Mouse (Mus musculus): ENCODE data around the gene Gli1. TPM values are rescaled to one million over a fixed set of nuclear protein-coding genes. Genes with fewer than 3 reads are reported as not detected.

Gli1 gene
- total and polyA plus RNA-seq, 2 experiments from 2014 or later, result 1.0 to 6.9 TPM

DNA sequence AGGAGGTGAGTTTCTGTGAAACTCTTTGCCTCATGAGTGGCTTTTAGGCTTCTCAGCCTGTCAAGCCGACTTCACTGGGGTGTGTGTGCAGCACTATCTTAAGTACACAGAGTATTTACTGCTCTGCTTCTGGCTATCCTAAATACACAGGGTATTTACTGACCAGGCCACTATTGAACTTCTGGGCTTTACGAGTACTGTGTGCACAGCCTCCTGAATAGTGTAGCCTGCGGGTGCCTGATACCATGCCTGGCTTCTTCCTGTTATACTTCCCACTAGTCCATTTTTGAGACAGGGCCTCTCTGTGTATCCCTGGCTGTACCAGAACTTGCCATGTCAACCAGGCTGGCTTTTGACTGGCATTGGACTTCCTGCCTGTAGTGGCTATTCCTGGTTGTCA is 35.9 kb upstream of the Gli1 start:
- no peaks in the 10 kb centered on the region for H3K9me3 ChIP-seq (ENCODE audit: low read length)
- H3K4me1 ChIP-seq (ENCODE audit: insufficient read depth, low read length), result no peaks in the 10 kb centered on the region
- no peak overlapping the region for H3K4me3 ChIP-seq (ENCODE audit: low read depth, low read length)
- DNase-seq (ENCODE audit: low spot score) (no peak), ATAC-seq (ENCODE audit: low FRiP score) (no peak)
- H3K27ac ChIP-seq (ENCODE audit: low read depth, low read length), result no peak overlapping the region
- no peaks in the 10 kb centered on the region for H3K36me3 ChIP-seq (ENCODE audit: insufficient read depth, low read length)
- no peak overlapping the region for H3K9ac ChIP-seq (replicated peaks; ENCODE audit: low read length, poor library complexity, severe bottlenecking)
- no peak overlapping the region for H3K4me2 ChIP-seq (ENCODE audit: low read depth, low read length, poor library complexity, severe bottlenecking)
- H3K27me3 ChIP-seq (ENCODE audit: insufficient read depth, low read length), result no peaks in the 10 kb centered on the region
- TF ChIP-seq CTCF (IDR thresholded peaks at IDR 0.05), result no peak
- WGBS, result 79% methylated on average over 3 of the region's 3 CpGs

DNA sequence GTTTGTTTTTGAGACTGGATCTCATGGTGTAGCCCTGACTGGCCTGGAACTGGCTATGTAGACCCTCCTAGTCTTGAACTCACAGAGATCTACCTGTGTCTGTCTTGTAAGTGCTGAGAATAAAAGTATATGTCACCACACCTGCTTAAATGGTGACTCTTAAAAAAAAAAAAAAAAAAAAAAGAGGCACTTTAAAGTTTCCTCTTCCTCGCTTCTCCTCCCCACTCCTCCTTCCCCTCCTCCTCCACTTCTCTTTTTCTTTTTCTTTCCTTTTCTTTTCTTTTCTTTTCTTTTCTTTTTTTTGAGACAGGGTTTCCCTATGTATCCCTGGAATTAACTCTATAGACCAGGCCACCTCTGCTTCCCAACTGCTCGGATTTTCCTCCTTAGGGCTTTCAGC is 29.2 kb upstream of the Gli1 start:
- Histone ChIP-seq H3K9me3 (ENCODE audit: low read length) (no peaks in the 10 kb centered on the region), H3K27ac (ENCODE audit: low read depth, low read length) (no peak overlapping the region), H3K4me2 (ENCODE audit: low read depth, low read length, poor library complexity, severe bottlenecking) (no peak overlapping the region), H3K4me1 (ENCODE audit: insufficient read depth, low read length) (no peaks in the 10 kb centered on the region), H3K27me3 (ENCODE audit: insufficient read depth, low read length) (no peaks in the 10 kb centered on the region), H3K36me3 (ENCODE audit: insufficient read depth, low read length) (no peaks in the 10 kb centered on the region), H3K9ac (replicated peaks; ENCODE audit: low read length, poor library complexity, severe bottlenecking) (no peak overlapping the region), H3K4me3 (ENCODE audit: low read depth, low read length) (no peak overlapping the region)
- DNase-seq (ENCODE audit: low spot score) (no peak), ATAC-seq (ENCODE audit: low FRiP score) (no peak)
- TF ChIP-seq CTCF (IDR thresholded peaks at IDR 0.05), result no peak
- WGBS, result 67% methylated on average over 2 of the region's 2 CpGs

DNA sequence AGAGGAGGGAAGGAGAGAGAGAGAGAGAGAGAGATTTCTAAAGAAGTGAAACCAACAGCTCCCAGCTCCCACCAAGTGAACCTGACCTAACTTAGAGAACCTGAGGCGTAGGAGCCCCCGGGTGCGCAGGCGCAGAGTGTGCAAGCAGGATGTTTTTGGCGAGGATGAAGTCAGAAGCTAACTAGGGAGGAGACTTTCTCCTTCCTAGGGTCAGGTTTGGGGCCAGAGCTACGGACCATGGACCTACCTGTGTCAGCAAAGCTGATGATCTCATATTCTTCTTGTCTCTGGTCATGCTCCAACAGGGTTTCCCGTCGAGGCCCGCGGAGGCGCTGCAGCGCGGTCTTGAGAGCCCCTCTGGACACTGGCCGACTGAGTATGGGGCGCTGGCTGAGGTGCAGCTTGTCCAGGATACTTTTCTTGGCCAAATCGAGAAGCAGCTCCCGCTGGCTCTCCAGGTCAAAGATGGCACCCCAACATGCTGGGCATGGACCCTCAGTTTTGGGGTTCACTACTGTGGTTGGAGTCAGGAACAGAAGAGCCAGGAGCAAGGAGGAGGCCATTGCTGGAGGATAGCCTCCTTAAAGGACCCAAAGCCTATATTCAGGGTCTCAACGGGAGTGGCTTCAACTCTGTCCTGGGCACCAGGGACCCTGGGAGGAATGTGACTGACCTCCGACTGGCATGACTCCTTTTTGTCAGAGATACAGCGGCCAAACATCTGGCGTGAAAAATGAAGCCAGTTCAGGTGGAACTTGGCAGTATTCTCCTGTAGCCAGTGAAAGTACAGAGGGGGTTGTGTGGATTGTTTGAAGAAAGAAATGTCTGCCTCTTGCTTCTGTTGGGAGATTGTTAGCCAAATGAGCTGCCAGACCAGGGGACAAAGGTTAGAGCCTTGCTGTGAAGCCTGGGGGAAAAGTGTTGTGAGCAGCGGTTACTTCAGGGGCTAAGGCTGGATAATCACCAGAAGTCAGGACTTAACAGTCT is 28.4 kb upstream of the Gli1 start, which contains the start of gene Inhbc:
Inhbc (minus strand) TSS at position 598 of the 987 bp plus-strand sequence.
- Histone ChIP-seq H3K4me3 (ENCODE audit: low read depth, low read length) (no peak within 1 kb of the TSS), H3K9ac (replicated peaks; ENCODE audit: low read length, poor library complexity, severe bottlenecking) (no peak within 1 kb of the TSS), H3K9me3 (ENCODE audit: low read length) (no peaks in the 10 kb centered on the region), H3K4me2 (ENCODE audit: low read depth, low read length, poor library complexity, severe bottlenecking) (no peak within 1 kb of the TSS), H3K4me1 (ENCODE audit: insufficient read depth, low read length) (no peaks in the 10 kb centered on the region), H3K27ac (ENCODE audit: low read depth, low read length) (no peak within 1 kb of the TSS), H3K27me3 (ENCODE audit: insufficient read depth, low read length) (no peaks in the 10 kb centered on the region), H3K36me3 (ENCODE audit: insufficient read depth, low read length) (no peaks in the 10 kb centered on the region)
- no peak for ATAC-seq (ENCODE audit: low FRiP score)
- no peak for DNase-seq (ENCODE audit: low spot score)
- 77% methylated on average over 22 of the region's 22 CpGs for WGBS
- no peak for TF ChIP-seq CTCF (IDR thresholded peaks at IDR 0.05)

DNA sequence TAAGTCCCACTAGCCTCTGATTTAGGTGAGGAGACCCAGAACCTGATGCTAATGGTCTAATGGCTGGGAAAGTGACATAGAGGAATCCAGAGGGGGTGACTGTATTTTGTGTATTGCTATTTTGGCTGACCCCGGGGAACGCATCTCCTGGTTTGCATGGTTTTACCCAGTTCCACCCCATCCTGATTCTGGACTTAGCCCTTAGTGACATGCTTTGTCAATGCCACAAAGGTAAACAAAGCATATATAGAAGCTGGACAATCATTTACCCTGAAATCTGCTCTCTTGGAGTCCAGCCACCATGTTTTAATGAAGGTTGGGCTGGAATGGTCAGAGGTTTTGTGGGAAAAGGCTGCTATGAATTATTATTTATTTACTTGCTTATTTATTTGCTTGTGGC is 26.5 kb upstream of the Gli1 start:
- no peak for TF ChIP-seq CTCF (IDR thresholded peaks at IDR 0.05)
- DNase-seq (ENCODE audit: low spot score) (no peak), ATAC-seq (ENCODE audit: low FRiP score) (no peak)
- Histone ChIP-seq H3K4me3 (ENCODE audit: low read depth, low read length) (no peak overlapping the region), H3K4me2 (ENCODE audit: low read depth, low read length, poor library complexity, severe bottlenecking) (no peak overlapping the region), H3K27me3 (ENCODE audit: insufficient read depth, low read length) (no peaks in the 10 kb centered on the region), H3K4me1 (ENCODE audit: insufficient read depth, low read length) (no peaks in the 10 kb centered on the region), H3K27ac (ENCODE audit: low read depth, low read length) (no peak overlapping the region), H3K36me3 (ENCODE audit: insufficient read depth, low read length) (no peaks in the 10 kb centered on the region), H3K9ac (replicated peaks; ENCODE audit: low read length, poor library complexity, severe bottlenecking) (no peak overlapping the region), H3K9me3 (ENCODE audit: low read length) (no peaks in the 10 kb centered on the region)
- 74% methylated on average over 2 of the region's 2 CpGs for WGBS

DNA sequence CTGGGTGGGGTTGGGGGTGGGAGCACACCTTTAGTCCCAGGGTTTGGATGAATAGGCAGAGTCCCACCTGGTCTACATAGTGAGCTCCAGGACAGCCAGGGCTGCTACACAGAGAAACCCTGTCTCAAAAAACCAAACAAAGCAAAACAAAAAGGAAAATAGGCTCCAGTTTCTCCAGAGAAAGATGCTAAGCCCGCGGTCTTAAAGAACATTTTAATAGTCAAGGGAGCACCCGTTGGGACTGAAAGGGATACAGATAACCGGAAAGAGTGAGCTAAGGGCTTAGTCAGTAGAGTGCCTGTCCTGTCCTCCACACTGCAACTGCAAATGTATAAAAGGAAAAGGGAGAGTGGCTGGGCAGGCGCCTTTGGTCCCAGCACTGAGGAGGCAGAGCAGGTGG is 25.3 kb upstream of the Gli1 start:
- TF ChIP-seq CTCF (IDR thresholded peaks at IDR 0.05), result no peak
- 77% methylated on average over 5 of the region's 5 CpGs for whole genome bisulfite sequencing
- Histone ChIP-seq H3K27ac (ENCODE audit: low read depth, low read length) (no peak overlapping the region), H3K9me3 (ENCODE audit: low read length) (no peaks in the 10 kb centered on the region), H3K4me3 (ENCODE audit: low read depth, low read length) (no peak overlapping the region), H3K9ac (replicated peaks; ENCODE audit: low read length, poor library complexity, severe bottlenecking) (no peak overlapping the region), H3K4me2 (ENCODE audit: low read depth, low read length, poor library complexity, severe bottlenecking) (no peak overlapping the region), H3K27me3 (ENCODE audit: insufficient read depth, low read length) (no peaks in the 10 kb centered on the region), H3K36me3 (ENCODE audit: insufficient read depth, low read length) (no peaks in the 10 kb centered on the region), H3K4me1 (ENCODE audit: insufficient read depth, low read length) (no peaks in the 10 kb centered on the region)
- no peak for ATAC-seq (ENCODE audit: low FRiP score)
- no peak for DNase-seq (ENCODE audit: low spot score)

DNA sequence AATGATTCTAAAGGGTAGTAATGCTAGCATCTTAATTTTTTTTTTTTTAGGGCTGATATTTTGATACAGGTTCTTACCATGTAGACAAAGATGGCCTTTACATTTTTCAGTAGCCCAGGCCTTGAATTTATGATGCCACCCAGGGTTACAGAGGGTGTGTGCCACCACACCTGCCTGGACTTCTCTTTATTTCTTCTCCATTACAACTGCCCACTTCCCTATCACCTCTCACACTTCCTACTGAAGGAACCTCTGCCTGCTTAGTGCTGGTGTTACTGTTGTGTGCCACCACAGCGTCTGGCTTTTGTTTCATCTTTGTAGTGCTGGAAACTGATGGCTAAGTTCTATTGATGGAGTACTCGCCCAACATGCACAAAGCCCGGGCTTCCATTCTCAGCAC is 18.9 kb upstream of the Gli1 start:
- ATAC-seq (ENCODE audit: low FRiP score) (no peak), DNase-seq (ENCODE audit: low spot score) (no peak)
- Histone ChIP-seq H3K27ac (ENCODE audit: low read depth, low read length) (no peak overlapping the region), H3K4me1 (ENCODE audit: insufficient read depth, low read length) (no peaks in the 10 kb centered on the region), H3K27me3 (ENCODE audit: insufficient read depth, low read length) (no peaks in the 10 kb centered on the region), H3K9me3 (ENCODE audit: low read length) (no peaks in the 10 kb centered on the region), H3K4me2 (ENCODE audit: low read depth, low read length, poor library complexity, severe bottlenecking) (no peak overlapping the region), H3K9ac (replicated peaks; ENCODE audit: low read length, poor library complexity, severe bottlenecking) (no peak overlapping the region), H3K4me3 (ENCODE audit: low read depth, low read length) (no peak overlapping the region), H3K36me3 (ENCODE audit: insufficient read depth, low read length) (no peaks in the 10 kb centered on the region)
- WGBS, result 88% methylated on average over 3 of the region's 3 CpGs
- TF ChIP-seq CTCF (IDR thresholded peaks at IDR 0.05), result no peak

All from midbrain, postnatal 0 days (tissue).